Mouse (Mus musculus) embryo, embryonic 9.5 days (tissue): ENCODE measurements around the gene Srarp.

ENCODE experiments used
- DNase-seq: peaks from one replicate; pipeline ENCODE4 v3.0.0-alpha.2; 2017; ENCODE audit errors: extremely low spot score

The Srarp gene

DNA sequence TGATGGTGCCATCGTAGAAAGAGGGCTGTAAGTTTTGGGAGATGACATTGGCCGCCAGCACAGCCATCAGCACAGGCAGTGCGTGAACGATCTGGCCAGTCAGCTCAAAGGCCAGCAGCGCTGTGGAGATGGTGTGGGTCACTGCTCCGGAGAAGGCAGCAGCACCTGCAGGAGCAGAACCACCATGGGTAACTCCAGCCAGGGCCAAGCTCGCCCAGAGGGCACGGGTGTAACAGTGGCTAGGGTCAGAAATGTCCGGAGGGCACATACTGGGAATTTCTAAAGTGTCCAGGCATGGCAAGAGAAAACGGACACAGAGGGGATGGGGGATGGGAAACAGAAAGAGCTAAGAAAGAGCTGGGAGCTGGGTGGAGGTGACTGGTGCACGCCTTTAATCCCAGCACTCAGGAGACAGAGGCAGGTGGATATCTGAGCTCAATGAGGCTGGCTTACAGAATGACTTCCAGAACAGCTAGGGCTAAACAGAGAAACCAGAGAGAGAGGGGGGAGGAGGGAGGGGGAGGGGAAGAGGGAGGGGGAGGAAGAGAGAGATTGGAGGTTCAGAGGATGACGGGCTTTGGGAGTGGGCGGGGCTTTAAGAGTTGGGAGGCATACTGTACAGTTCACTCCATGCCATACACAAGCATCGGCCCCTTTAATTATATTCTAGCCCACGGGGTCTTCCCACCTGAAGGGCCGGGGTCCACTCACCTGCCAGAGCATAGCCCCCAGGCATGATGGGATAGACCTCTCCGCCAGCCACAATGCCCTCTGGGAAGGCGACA, 46.3 kb downstream of the Srarp start:
- no peak for DNase-seq

DNA sequence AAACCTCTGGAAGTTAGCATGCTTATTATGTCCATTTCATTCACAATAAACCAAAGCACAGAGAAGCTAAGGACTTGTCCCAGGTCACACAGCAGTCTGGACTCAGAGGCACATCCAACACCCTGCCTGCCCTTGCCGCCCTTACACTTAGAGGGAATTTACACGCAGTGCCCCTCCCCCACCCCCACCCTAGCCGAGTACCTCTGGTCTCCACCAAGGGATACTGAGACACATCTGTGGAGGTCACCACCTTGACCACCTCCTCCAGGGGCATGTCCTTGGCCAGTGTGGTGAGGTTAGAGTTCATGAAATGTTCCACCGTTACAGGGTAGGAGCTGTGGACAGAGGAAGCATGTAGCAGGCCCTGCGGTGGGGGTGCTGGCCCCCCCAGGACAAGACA, 48.0 kb downstream of the Srarp start:
- no peak for DNase-seq

DNA sequence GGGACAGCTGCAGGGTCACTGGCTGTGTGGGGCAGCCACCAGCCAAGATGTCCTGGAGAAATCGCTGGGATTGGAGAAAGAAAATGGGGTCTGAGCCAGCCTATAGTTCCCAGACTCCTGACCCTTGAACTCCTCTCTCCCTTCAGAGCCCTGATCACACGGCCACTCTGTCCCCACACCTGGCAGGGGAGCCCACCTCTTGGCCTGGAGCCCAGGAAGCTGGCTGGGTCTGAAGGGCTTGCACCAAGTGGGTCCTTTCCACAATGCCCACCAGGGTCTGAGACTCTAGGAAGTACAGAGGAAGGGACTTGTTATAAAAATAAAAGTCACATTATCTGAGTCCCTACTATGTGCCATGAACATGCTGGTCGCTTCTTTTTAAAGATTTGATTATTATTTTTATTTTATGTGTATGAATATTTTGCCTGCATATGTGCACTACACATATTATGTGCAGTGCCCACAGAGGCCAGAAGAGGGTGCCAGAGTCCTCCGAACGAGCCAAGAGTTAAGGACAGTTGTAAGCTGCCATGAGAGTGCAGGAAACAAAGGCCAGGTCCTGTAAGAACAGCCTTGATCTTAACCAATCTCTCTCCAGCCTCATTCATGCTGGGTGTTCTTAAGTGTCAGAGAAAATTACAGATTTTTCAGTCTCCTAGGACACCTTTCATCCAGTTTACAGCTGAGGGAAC, 48.7 kb downstream of the Srarp start:
- DNase-seq: peak; percentile 75

DNA sequence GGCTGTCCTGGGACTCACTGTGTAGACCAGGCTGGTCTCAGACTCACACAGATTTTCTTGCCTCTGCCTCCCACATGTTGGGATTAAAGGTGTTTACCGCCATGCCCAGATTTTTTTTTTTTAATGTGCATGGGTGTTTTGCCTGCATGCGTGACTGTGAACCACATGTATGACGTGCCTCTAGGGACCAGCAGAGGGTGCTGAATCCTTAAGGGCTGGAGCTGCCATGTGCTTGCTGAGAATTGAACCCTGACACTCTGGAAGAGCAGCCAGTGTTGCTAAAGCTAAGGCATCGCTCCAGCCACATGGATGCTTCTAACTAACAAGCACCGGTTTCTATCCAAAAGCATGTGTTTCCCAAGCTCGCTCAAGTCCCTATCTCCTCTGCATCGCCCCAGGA, 49.8 kb downstream of the Srarp start:
- DNase-seq: no peak

DNA sequence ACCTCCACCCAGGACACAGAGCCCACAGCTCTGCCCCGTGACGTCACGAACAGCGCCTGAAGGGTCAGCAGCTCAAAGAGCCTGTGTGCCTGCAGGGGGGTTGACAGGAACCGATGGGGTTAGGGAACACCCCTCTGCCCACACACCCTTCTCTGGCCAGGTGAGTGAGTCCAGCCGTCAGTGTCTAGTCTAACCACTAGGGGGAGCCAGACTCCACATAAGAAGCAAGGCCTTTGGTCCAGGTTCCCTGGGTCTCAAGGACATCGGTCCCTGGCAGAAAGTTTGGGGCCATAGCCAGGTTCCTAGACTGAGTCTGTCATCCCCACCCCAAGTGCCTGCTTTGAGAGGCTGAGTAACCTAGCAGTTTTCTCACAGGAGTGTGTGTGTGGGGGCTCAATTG, 50.6 kb downstream of the Srarp start:
- peak; percentile 75 for DNase-seq
